Mouse (Mus musculus): ENCODE data around the gene Fam240a. TPM values are rescaled to one million over a fixed set of nuclear protein-coding genes. Genes with fewer than 3 reads are reported as not detected.

Fam240a gene
- total RNA-seq, 2 experiments from 2014 or later = not detected

DNA sequence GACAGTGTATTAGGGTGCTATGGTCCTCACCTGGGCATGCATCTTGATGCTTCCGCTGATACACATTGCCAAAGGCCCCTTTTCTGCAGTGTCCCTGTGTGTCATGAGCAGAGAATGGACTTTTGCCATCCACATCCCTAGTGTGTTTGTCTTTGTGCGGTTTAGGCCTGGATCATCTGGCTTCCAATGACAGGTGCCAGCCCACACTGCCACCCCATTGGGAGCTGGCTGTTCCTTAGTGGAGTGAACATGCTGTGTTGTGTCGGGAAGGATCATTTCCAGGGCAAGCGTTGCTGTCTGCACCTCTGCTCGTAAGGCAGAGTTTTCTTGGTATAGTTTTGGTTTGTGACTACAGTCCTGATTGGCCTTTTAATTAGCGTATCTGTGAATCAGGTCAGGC lies 15.5 kb downstream of the Fam240a start:
- intact Hi-C loops (cut with DNase I) = no loop called here
- DNase-seq (ENCODE audit: low spot score in 2 of 2) = no peak

DNA sequence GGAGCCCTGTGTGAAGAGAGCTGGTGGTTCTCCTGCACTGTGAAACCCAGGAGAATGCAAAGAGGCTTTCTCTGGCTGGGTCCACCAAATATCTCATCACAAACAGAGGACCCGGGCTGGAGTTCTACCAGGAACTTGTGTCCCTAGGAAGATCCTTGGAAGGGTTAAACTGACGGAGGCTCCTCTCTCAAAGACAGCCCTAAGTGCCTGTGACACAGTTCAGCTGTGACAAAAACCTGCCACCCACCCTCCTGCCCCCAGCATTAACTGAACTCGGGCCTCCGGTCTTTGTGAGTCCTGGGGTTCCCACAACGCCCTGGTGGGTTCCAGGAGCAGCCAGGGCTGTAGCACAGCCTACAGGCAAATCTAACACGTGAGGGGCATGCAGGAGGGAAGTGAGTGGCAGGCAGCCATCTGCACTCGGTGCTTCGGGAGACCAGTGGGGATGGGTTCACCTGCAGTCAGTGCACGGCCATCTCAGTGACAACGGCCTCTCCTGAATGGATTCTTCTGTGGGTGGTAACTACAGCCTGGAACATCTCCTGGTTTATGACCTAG lies 17.1 kb downstream of the Fam240a start:
- no peak for DNase-seq (ENCODE audit: low spot score in 2 of 2)
- intact Hi-C loops (cut with DNase I) = no loop called here

GRCm38 (mm10) chr9:110896595-110896994 lies 20.1 kb downstream of the Fam240a start:
- no peak for DNase-seq (ENCODE audit: low spot score in 2 of 2)
- intact Hi-C loops (cut with DNase I) = no loop called here

GRCm38 (mm10) chr9:110895994-110896393 lies 20.7 kb downstream of the Fam240a start:
- DNase-seq (ENCODE audit: low spot score in 2 of 2) = no peak
- intact Hi-C loops (cut with DNase I) = no loop called here

DNA sequence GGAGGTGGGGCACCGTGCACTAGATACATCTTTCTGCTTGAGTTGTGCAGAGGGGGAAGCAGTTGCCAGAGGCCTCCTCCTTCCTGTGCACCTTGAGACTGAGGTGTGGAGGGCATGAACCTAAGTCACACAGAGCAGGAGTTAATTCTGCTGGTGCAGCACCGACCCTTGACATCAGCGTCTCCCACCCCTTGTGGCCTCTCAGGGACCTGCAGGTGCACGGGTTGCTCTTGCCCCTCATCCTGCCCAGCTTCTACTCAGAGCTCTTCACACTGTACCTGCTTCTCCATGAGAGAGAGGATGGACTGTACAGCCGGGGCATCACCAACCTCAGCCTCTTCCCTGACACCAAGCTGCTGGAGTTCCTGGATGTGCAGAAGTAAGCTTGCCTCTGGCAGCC lies 21.2 kb downstream of the Fam240a start:
- no peak for DNase-seq (ENCODE audit: low spot score in 2 of 2)
- intact Hi-C loops (cut with DNase I) = no loop called here

GRCm38 (mm10) chr9:110893429-110893828 lies 23.2 kb downstream of the Fam240a start:
- no peak for DNase-seq (ENCODE audit: low spot score in 2 of 2)
- intact Hi-C loops (cut with DNase I) = no loop called here

DNA sequence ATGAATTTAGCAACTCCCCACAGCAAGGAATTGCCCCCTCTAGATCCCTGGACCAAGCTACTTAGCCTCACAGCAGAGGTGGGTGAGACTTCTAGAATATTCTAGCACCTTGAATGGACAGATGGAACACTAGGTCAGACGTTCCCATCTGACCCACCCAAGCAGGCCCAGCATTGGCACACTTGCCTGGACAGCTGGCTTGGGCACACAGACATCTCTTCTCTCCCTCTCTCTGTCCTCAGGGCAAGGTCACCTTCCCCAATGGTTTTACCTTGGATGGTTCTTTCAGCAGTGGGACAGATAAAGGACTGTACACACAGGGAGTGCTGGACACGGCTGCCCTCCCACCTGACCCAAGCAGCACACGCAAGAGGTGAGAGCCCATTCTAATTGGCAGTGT lies 24.1 kb downstream of the Fam240a start:
- DNase-seq (ENCODE audit: low spot score in 2 of 2) = no peak
- intact Hi-C loops (cut with DNase I) = no loop called here

DNA sequence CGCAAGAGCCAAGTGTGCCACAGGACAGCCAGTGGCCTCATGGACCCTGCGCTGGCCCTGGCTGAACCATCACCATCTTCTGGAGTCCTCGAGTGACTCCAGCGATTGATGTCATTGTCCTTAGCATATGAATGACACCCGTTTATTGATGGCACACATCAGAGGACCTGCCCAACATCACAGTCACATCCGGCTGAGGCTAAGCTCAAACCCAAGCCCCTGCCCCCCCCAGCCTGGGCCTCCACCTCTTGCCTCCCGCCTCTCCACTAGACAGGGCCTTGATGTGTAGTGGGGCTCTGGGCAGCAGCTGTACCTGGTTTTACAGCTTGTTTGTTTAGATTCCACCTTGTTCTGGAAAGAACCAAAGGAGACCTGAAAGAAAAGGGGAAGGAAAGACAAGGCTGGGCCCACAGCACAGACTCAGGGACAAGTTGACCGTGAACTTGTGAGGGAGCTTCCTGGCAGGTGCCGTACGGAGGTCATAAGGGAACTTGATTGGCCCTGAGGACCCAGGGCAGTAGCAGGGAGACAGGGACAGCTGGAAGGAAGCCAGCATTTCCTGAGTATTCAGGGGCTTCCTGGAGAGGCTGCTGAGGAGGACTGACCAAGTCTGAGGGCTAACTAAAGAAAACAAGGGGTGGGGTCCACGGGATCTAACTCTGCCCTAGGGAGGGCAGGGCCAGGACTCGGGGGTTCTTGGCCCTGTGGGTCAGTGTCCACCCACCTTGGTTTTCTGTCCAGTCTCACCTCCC lies 25.4 kb downstream of the Fam240a start:
- DNase-seq (ENCODE audit: low spot score in 2 of 2) = no peak
- intact Hi-C loops (cut with DNase I) = no loop called here

DNA sequence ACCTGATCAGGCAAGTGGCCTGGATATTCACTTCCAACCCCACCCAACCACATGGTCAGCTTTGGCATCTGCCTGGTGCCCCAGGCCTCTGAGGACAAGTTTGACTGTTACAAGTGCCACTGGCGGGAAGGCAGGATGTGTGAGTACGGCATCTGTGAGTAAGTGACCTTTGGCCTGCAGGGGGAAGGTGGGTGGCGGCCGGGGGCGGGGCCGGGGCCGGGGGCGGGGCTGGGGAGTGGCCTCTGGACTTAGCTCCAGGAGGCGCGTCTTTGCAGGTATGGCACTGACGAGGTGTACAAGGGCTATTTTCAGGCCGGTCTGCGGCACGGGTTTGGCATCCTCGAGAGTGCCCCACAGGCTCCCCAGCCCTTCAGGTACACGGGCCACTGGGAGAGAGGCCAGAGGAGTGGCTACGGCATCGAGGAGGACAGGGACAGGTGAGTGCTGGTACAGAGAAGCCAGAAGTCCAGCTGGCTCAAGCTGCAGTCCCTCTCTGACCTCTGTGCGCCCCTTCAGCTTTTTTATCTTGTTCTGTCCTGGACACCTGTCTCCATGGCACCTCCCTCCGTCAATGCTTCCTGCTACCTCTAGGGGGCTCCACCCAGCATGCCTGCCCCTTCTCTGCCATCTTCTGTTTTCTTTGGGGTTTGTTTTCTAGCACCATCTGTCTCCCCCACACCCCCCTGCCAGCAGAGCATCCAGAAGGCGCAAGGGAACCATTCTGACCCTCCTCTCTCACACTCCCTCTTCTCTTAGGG lies 26.5 kb downstream of the Fam240a start:
- DNase-seq (ENCODE audit: low spot score in 2 of 2) = no peak
- intact Hi-C loops (cut with DNase I) = no loop called here

GRCm38 (mm10) chr9:110888935-110889334 lies 27.7 kb downstream of the Fam240a start:
- intact Hi-C loops (cut with DNase I) = no loop called here
- DNase-seq (ENCODE audit: low spot score in 2 of 2) = no peak

- intact Hi-C loops (cut with DNase I) = no loop called here
- no peak for DNase-seq (ENCODE audit: low spot score in 2 of 2)
Measured at GRCm38 (mm10) chr9:110887388-110888303, 29.0 kb downstream of the Fam240a start.

GRCm38 (mm10) chr9:110881953-110882352 lies 34.7 kb downstream of the Fam240a start:
- no peak for DNase-seq (ENCODE audit: low spot score in 2 of 2)
- intact Hi-C loops (cut with DNase I) = no loop called here

- intact Hi-C loops (cut with DNase I) = no loop called here
- DNase-seq (ENCODE audit: low spot score in 2 of 2) = no peak
Measured at GRCm38 (mm10) chr9:110880772-110881171, 35.9 kb downstream of the Fam240a start.

DNA sequence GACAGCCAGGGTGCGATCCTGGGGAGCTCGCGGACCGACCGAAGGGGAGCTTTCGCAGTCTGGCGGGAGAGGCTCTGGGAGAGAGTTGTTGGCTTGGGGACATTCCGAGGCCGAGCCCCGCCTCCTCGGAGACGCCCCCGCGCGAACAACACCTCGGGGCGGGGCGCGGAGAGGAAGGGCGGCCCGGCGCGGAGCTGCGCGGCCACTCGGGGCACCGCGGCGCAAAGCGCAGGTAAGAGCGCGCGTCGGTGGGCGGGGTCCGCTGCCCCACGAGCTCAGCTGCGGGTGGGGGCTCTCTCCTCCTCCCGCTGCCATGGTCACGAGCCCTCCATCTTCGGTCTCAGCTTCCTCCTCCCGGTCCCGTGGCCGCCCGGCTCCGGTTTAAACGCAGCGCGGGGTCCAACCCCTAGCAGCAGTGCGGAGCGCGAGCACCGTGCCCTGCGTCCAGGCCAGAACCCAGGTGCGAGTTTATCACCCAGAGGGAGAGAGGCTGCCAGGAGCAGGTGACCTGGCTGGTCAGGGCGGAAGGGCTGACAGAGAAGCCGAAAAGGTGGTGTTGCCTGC lies 36.6 kb downstream of the Fam240a start, which contains the start of gene Tmie:
TSS of gene Tmie (minus strand) at position 116 of the 564 bp plus-strand sequence.
- intact Hi-C loops (cut with DNase I) = loop anchor here (10.0 kb wide), 1 partner anchor 245 kb away; no protein-coding TSS in a partner anchor
- peak; percentile 24 to 38 for DNase-seq (ENCODE audit: low spot score in 2 of 2)

- intact Hi-C loops (cut with DNase I) = loop anchor here (10.0 kb wide), 1 partner anchor 245 kb away; no protein-coding TSS in a partner anchor
- peak in 1 of 2 experiments; percentile 45 for DNase-seq (ENCODE audit: low spot score in 2 of 2)
Measured at GRCm38 (mm10) chr9:110879191-110879920, 37.3 kb downstream of the Fam240a start, which contains the start of gene Als2cl. Als2cl (plus strand) TSS chr9:110879870.

DNA sequence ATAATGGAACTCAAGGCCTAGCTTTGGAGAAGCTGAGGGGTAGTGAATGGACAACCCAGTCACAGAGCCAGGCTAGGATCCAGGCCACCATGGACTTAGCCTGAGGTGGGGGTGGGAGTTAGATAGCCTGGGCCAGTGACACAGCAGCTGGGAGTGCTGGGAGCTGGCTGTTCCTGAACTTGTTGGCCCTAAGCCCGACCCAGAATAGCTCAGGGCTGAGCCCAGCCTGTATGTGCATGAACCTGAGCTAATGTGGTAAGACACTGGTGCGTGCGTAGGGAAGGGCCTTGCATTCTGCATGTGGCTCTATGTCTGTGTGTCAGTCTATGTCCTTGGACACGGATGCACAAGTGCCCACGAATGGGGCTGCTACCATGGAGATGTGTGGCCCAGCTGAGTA lies 38.8 kb downstream of the Fam240a start:
- intact Hi-C loops (cut with DNase I) = loop anchor here (10.0 kb wide), 1 partner anchor 243 kb away; no protein-coding TSS in a partner anchor
- DNase-seq (ENCODE audit: low spot score in 2 of 2) = peak in 1 of 2 experiments; percentile 19

DNA sequence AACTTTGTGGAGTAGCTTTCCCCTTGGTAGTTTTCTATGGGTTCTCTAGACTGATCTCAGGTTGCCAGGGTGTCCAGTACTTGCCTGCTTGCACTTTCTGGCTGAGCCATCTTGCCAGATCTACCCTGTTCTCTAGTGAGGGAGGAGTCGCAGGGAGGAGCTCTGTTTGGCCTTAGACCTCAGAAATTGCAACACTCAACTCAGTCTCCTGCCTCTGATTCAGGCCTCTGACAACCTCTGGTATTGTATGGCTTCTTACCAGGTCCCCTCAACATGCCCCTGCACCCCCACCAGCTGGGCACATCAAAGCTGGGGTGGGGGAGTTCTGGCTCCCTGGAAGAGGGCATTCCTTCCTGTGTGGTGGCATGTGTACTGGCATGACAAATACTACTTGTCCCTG lies 39.3 kb downstream of the Fam240a start:
- intact Hi-C loops (cut with DNase I) = loop anchor here (10.0 kb wide), 1 partner anchor 243 kb away; no protein-coding TSS in a partner anchor
- DNase-seq (ENCODE audit: low spot score in 2 of 2) = no peak

GRCm38 (mm10) chr9:110875288-110875695 lies 41.4 kb downstream of the Fam240a start:
- DNase-seq (ENCODE audit: low spot score in 2 of 2) = no peak
- intact Hi-C loops (cut with DNase I) = loop anchor here (10.0 kb wide), 1 partner anchor 240 kb away; no protein-coding TSS in a partner anchor

Measured in left cerebral cortex, postnatal 25 days (tissue).